Mouse (Mus musculus): ENCODE data around the gene Adh6a. TPM values are rescaled to one million over a fixed set of nuclear protein-coding genes. Genes with fewer than 3 reads are reported as not detected.

The Adh6a gene
- polyA plus RNA-seq, 1 experiment from 2014 or later: 0.11 TPM

- H3K27ac ChIP-seq: no peak overlapping the region
Observed at GRCm38 (mm10) chr3:138325466-138325865, 12.4 kb downstream of the Adh6a start.

GRCm38 (mm10) chr3:138333910-138334309, 20.8 kb downstream of the Adh6a start:
- Histone ChIP-seq H3K9me3 (no peaks in the 10 kb centered on the region), H3K27ac (no peak overlapping the region), H3K4me1 (no peaks in the 10 kb centered on the region), H3K4me2 (no peak overlapping the region), H3K27me3 (no peaks in the 10 kb centered on the region), H3K36me3 (no peaks in the 10 kb centered on the region), H3K4me3 (no peak overlapping the region), H3K9ac (no peak overlapping the region)
- 62% methylated on average over 8 of the region's 8 CpGs for WGBS
- no peak for ATAC-seq (ENCODE audit: borderline replicate concordance, extremely low read depth, low FRiP score, low TSS enrichment)

More at GRCm38 (mm10) chr3:138325466-138325865, 12.4 kb downstream of the Adh6a start:
- no peak overlapping the region for H3K4me3 ChIP-seq
- H3K4me2 ChIP-seq: no peak overlapping the region
- H3K27me3 ChIP-seq: no peaks in the 10 kb centered on the region
- ATAC-seq (ENCODE audit: borderline replicate concordance, extremely low read depth, low FRiP score, low TSS enrichment): no peak
- no peaks in the 10 kb centered on the region for H3K9me3 ChIP-seq
- no peaks in the 10 kb centered on the region for H3K36me3 ChIP-seq
- no peak overlapping the region for H3K9ac ChIP-seq
- no peaks in the 10 kb centered on the region for H3K4me1 ChIP-seq
- WGBS: 93% methylated on average over 6 of the region's 6 CpGs

- no peak overlapping the region for H3K9ac ChIP-seq
- 71% methylated on average over 4 of the region's 4 CpGs for WGBS
- H3K4me2 ChIP-seq: no peak overlapping the region
- H3K9me3 ChIP-seq: no peaks in the 10 kb centered on the region
- no peaks in the 10 kb centered on the region for H3K4me1 ChIP-seq
- H3K27me3 ChIP-seq: no peaks in the 10 kb centered on the region
- no peak overlapping the region for H3K4me3 ChIP-seq
- ATAC-seq (ENCODE audit: borderline replicate concordance, extremely low read depth, low FRiP score, low TSS enrichment): no peak; the same call in 1 of the 2 replicates
- H3K27ac ChIP-seq: no peak overlapping the region
- H3K36me3 ChIP-seq: no peaks in the 10 kb centered on the region
Observed at GRCm38 (mm10) chr3:138334320-138334719, 21.2 kb downstream of the Adh6a start.

GRCm38 (mm10) chr3:138335566-138335965, 22.5 kb downstream of the Adh6a start:
- no peak overlapping the region for H3K4me2 ChIP-seq
- H3K9ac ChIP-seq: no peak overlapping the region
- ATAC-seq (ENCODE audit: borderline replicate concordance, extremely low read depth, low FRiP score, low TSS enrichment): no peak
- WGBS: 88% methylated on average over 1 of the region's 1 CpGs
- no peaks in the 10 kb centered on the region for H3K9me3 ChIP-seq
- no peak overlapping the region for H3K27ac ChIP-seq
- H3K4me3 ChIP-seq: no peak overlapping the region
- H3K36me3 ChIP-seq: no peaks in the 10 kb centered on the region
- no peaks in the 10 kb centered on the region for H3K27me3 ChIP-seq
- H3K4me1 ChIP-seq: no peaks in the 10 kb centered on the region

- WGBS: 43% methylated on average over 3 of the region's 3 CpGs
- no peak overlapping the region for H3K9ac ChIP-seq
- no peaks in the 10 kb centered on the region for H3K36me3 ChIP-seq
- no peak overlapping the region for H3K4me2 ChIP-seq
- H3K9me3 ChIP-seq: no peaks in the 10 kb centered on the region
- no peak overlapping the region for H3K27ac ChIP-seq
- H3K27me3 ChIP-seq: no peaks in the 10 kb centered on the region
- H3K4me1 ChIP-seq: no peaks in the 10 kb centered on the region
- no peak for ATAC-seq (ENCODE audit: borderline replicate concordance, extremely low read depth, low FRiP score, low TSS enrichment)
- H3K4me3 ChIP-seq: no peak overlapping the region
Observed at GRCm38 (mm10) chr3:138336104-138336754, 23.1 kb downstream of the Adh6a start.

GRCm38 (mm10) chr3:138341471-138341870, 28.4 kb downstream of the Adh6a start, which contains the start of gene Adh6b:
Gene Adh6b, plus strand, starts transcription at chr3:138341775.
- Histone ChIP-seq H3K9ac (no peak within 1 kb of the TSS), H3K4me2 (no peak within 1 kb of the TSS), H3K4me3 (no peak within 1 kb of the TSS), H3K9me3 (no peaks in the 10 kb centered on the region), H3K4me1 (no peaks in the 10 kb centered on the region), H3K27me3 (no peaks in the 10 kb centered on the region), H3K36me3 (no peaks in the 10 kb centered on the region), H3K27ac (no peak within 1 kb of the TSS)
- no peak for ATAC-seq (ENCODE audit: borderline replicate concordance, extremely low read depth, low FRiP score, low TSS enrichment)
- WGBS: 71% methylated on average over 14 of the region's 14 CpGs

GRCm38 (mm10) chr3:138347041-138347440, 34.0 kb downstream of the Adh6a start:
- Histone ChIP-seq H3K36me3 (no peaks in the 10 kb centered on the region), H3K4me1 (no peaks in the 10 kb centered on the region), H3K27ac (no peak overlapping the region), H3K9me3 (no peaks in the 10 kb centered on the region), H3K4me3 (no peak overlapping the region), H3K27me3 (no peaks in the 10 kb centered on the region), H3K4me2 (no peak overlapping the region), H3K9ac (no peak overlapping the region)
- no peak for ATAC-seq (ENCODE audit: borderline replicate concordance, extremely low read depth, low FRiP score, low TSS enrichment)
- WGBS: 29% methylated on average over 3 of the region's 3 CpGs

- Histone ChIP-seq H3K27ac (no peak overlapping the region), H3K4me1 (0 out of 2 replicates have a peak, but pooled peaks cover 2% of the 10 kb centered on the region), H3K4me3 (no peak overlapping the region), H3K27me3 (no peaks in the 10 kb centered on the region), H3K9me3 (no peaks in the 10 kb centered on the region), H3K4me2 (no peak overlapping the region), H3K36me3 (no peaks in the 10 kb centered on the region), H3K9ac (no peak overlapping the region)
- 90% methylated on average over 11 of the region's 11 CpGs for WGBS
- no peak for ATAC-seq (ENCODE audit: borderline replicate concordance, extremely low read depth, low FRiP score, low TSS enrichment)
Observed at GRCm38 (mm10) chr3:138352012-138352809, 39.1 kb downstream of the Adh6a start.

- Histone ChIP-seq H3K4me1 (0 out of 2 replicates have a peak, but pooled peaks cover 2% of the 10 kb centered on the region), H3K9ac (no peak overlapping the region), H3K27ac (no peak overlapping the region), H3K4me2 (no peak overlapping the region), H3K4me3 (no peak overlapping the region), H3K36me3 (no peaks in the 10 kb centered on the region), H3K9me3 (no peaks in the 10 kb centered on the region), H3K27me3 (no peaks in the 10 kb centered on the region)
- ATAC-seq (ENCODE audit: borderline replicate concordance, extremely low read depth, low FRiP score, low TSS enrichment): no peak
- 71% methylated on average over 7 of the region's 7 CpGs for WGBS
Observed at GRCm38 (mm10) chr3:138358856-138359255, 45.8 kb downstream of the Adh6a start.

- Histone ChIP-seq H3K4me1 (0 out of 2 replicates have a peak, but pooled peaks cover 2% of the 10 kb centered on the region), H3K27ac (no peak overlapping the region), H3K9ac (no peak overlapping the region), H3K27me3 (no peaks in the 10 kb centered on the region), H3K4me2 (no peak overlapping the region), H3K4me3 (no peak overlapping the region), H3K36me3 (no peaks in the 10 kb centered on the region), H3K9me3 (no peaks in the 10 kb centered on the region)
- ATAC-seq (ENCODE audit: borderline replicate concordance, extremely low read depth, low FRiP score, low TSS enrichment): no peak
- WGBS: 73% methylated on average over 4 of the region's 4 CpGs
Observed at GRCm38 (mm10) chr3:138360721-138361120, 47.6 kb downstream of the Adh6a start.

- H3K4me2 ChIP-seq: no peak overlapping the region
- H3K27ac ChIP-seq: no peak overlapping the region
- ATAC-seq (ENCODE audit: borderline replicate concordance, extremely low read depth, low FRiP score, low TSS enrichment): no peak
- no peak overlapping the region for H3K4me3 ChIP-seq
- no peaks in the 10 kb centered on the region for H3K27me3 ChIP-seq
- no peaks in the 10 kb centered on the region for H3K9me3 ChIP-seq
- WGBS: 78% methylated on average over 2 of the region's 2 CpGs
- H3K4me1 ChIP-seq: no peaks in the 10 kb centered on the region
- no peaks in the 10 kb centered on the region for H3K36me3 ChIP-seq
- no peak overlapping the region for H3K9ac ChIP-seq
Observed at GRCm38 (mm10) chr3:138362920-138363319, 49.8 kb downstream of the Adh6a start.

GRCm38 (mm10) chr3:138366181-138366580, 53.1 kb downstream of the Adh6a start:
- no peak overlapping the region for H3K9ac ChIP-seq
- WGBS: 83% methylated on average over 2 of the region's 2 CpGs
- H3K4me3 ChIP-seq: no peak overlapping the region
- no peak overlapping the region for H3K4me2 ChIP-seq
- no peaks in the 10 kb centered on the region for H3K36me3 ChIP-seq
- ATAC-seq (ENCODE audit: borderline replicate concordance, extremely low read depth, low FRiP score, low TSS enrichment): no peak
- H3K27me3 ChIP-seq: no peaks in the 10 kb centered on the region
- no peaks in the 10 kb centered on the region for H3K9me3 ChIP-seq
- H3K27ac ChIP-seq: no peak overlapping the region
- no peaks in the 10 kb centered on the region for H3K4me1 ChIP-seq

Measured in lung, embryonic 15.5 days (tissue).